ENCODE assay signal across 11 mouse cellular contexts in genomic region chr10:77164041-77164436, GRCm38 (mm10). TPM values are rescaled to one million over a fixed set of nuclear protein-coding genes. Genes with fewer than 3 reads are reported as not detected.
A peak's percentile ranks its signal among the peaks of the same experiment; 100 is the strongest.
DNase-seq lines count a peak whose midpoint lies in the region; ATAC-seq lines count a peak whose summit lies in the region.
"Had no signal": no experiment of that assay in that cellular context is flagged by ENCODE, and none has a peak within 500 bp of the region (broad histone marks: within the 10 kb centered on the region; RNA-seq: fewer than 3 reads in every experiment).

No protein-coding gene starts in this region.

- peaks cover 52% of the 10 kb centered on the region for H3K4me1 ChIP-seq in heart, embryonic 15.5 days (replicated peaks)
- H3K4me1 ChIP-seq in megakaryocyte, embryonic 14.5 days = peaks cover 97% of the 10 kb centered on the region
- peaks cover 35% of the 10 kb centered on the region for H3K4me1 ChIP-seq in embryonic facial prominence, embryonic 15.5 days
- peaks cover 41% of the 10 kb centered on the region for H3K4me1 ChIP-seq in limb, embryonic 15.5 days

- H3K36me3 ChIP-seq in heart, embryonic 15.5 days = no peaks in the 10 kb centered on the region
- peaks cover 59% of the 10 kb centered on the region for H3K36me3 ChIP-seq in megakaryocyte, embryonic 14.5 days (replicated peaks; ENCODE audit: low read length)
- H3K36me3 ChIP-seq in embryonic facial prominence, embryonic 15.5 days = no peaks in the 10 kb centered on the region
- no peaks in the 10 kb centered on the region for H3K36me3 ChIP-seq in limb, embryonic 15.5 days

- no peak for ATAC-seq in heart, embryonic 15.5 days (replicated peaks; ENCODE audit: insufficient number of reproducible peaks, insufficient read depth, low FRiP score, low read depth)
- no peak for ATAC-seq in megakaryocyte, adult 5-6 weeks (ENCODE audit: poor library complexity, severe bottlenecking)
- no peak for ATAC-seq in embryonic facial prominence, embryonic 15.5 days (ENCODE audit: insufficient number of reproducible peaks, low FRiP score, low TSS enrichment, low read depth)
- ATAC-seq in limb, embryonic 15.5 days (ENCODE audit: insufficient number of reproducible peaks, low FRiP score, low TSS enrichment, low read depth) = no peak

- H3K4me2 ChIP-seq in heart, embryonic 15.5 days = peak overlapping the region; percentile 98
- peak overlapping the region; percentile 86; the same call in 1 of the 2 replicates for H3K4me2 ChIP-seq in embryonic facial prominence, embryonic 15.5 days (replicated peaks)
- H3K4me2 ChIP-seq in limb, embryonic 15.5 days = peak overlapping the region; percentile 31; the same call in 1 of the 2 replicates

- H3K27ac ChIP-seq in heart, embryonic 15.5 days = no peak overlapping the region
- 0 out of 2 replicates have a peak overlapping the region, but pooled peaks have one; percentile 39 for H3K27ac ChIP-seq in embryonic facial prominence, embryonic 15.5 days (replicated peaks)
- peak overlapping the region; percentile 54 for H3K27ac ChIP-seq in limb, embryonic 15.5 days

- no peaks in the 10 kb centered on the region for H3K9me3 ChIP-seq in heart, embryonic 15.5 days (replicated peaks)
- H3K9me3 ChIP-seq in megakaryocyte, embryonic 14.5 days = no peaks in the 10 kb centered on the region
- no peaks in the 10 kb centered on the region for H3K9me3 ChIP-seq in embryonic facial prominence, embryonic 15.5 days (replicated peaks)
- H3K9me3 ChIP-seq in limb, embryonic 15.5 days = no peaks in the 10 kb centered on the region

- H3K4me3 ChIP-seq in heart, embryonic 15.5 days = peak overlapping the region; percentile 67
- H3K4me3 ChIP-seq in megakaryocyte, embryonic 14.5 days (replicated peaks) = peak overlapping the region; percentile 99
- H3K4me3 ChIP-seq in embryonic facial prominence, embryonic 15.5 days (replicated peaks) = no peak overlapping the region
- no peak overlapping the region for H3K4me3 ChIP-seq in limb, embryonic 15.5 days

- 54% methylated on average over 5 of the region's 5 CpGs for WGBS in heart, embryonic 15.5 days
- 31% methylated on average over 5 of the region's 5 CpGs for WGBS in embryonic facial prominence, embryonic 15.5 days
- 38% methylated on average over 5 of the region's 5 CpGs for WGBS in limb, embryonic 15.5 days

- no peak for DNase-seq in heart, postnatal 4 days
- no peak for DNase-seq in urinary bladder, postnatal 10 days (ENCODE audit: low spot score)
- DNase-seq in left cerebral cortex, adult 11 months (ENCODE audit: low spot score) = no peak
- DNase-seq: kidney, adult 8-10 months; lung, postnatal 4 days; spleen, adult 18-20 months had no signal

- H3K27me3 ChIP-seq in heart, embryonic 15.5 days = peaks cover 16% of the 10 kb centered on the region
- no peaks in the 10 kb centered on the region for H3K27me3 ChIP-seq in megakaryocyte, embryonic 14.5 days (replicated peaks)
- H3K27me3 ChIP-seq in embryonic facial prominence, embryonic 15.5 days = peaks cover 28% of the 10 kb centered on the region
- H3K27me3 ChIP-seq in limb, embryonic 15.5 days = peaks cover 26% of the 10 kb centered on the region

- H3K9ac ChIP-seq in heart, embryonic 15.5 days = no peak overlapping the region
- H3K9ac ChIP-seq in embryonic facial prominence, embryonic 15.5 days = no peak overlapping the region
- no peak overlapping the region for H3K9ac ChIP-seq in limb, embryonic 15.5 days

RNA-seq across cellular contexts. Expression of gene Col18a1, which starts 2.3 kb away (rescaled TPM):
- polyA plus RNA-seq in heart, embryonic 15.5 days (2015; fragmentation: Nextera tagmentation; extraction: Ambion mirVana) = 108 and 136 TPM in 2 replicates
- total RNA-seq in heart, postnatal 4 days (2021) = 10 to 100 TPM; 70.4 to 74.9 TPM
- 946 and 2,951 TPM in 2 replicates for polyA plus RNA-seq in megakaryocyte, embryonic 14.5 days (2012; ENCODE audit: insufficient read depth, low replicate concordance)
- 0.09 TPM in 1 of 2 replicates, not detected in the other for total RNA-seq in megakaryocyte, adult 5-6 weeks (2015)
- not detected in 2 replicates for total RNA-seq in megakaryocyte, adult 5-6 weeks (2017)
- 85.6 and 86.5 TPM in 2 replicates for polyA plus RNA-seq in embryonic facial prominence, embryonic 15.5 days (2015; fragmentation: Nextera tagmentation; extraction: Ambion mirVana)
- 93.5 and 100.0 TPM in 2 replicates for polyA plus RNA-seq in limb, embryonic 15.5 days (2015; fragmentation: Nextera tagmentation; extraction: Ambion mirVana)

Comparison
In these comparisons a context has a peak if more than half of its experiments do, and no peak if none do; other contexts are left out.
1. H3K4me2 ChIP-seq: peak in every context shown above with its lines; median percentile 98 in heart, embryonic 15.5 days; 86 in embryonic facial prominence, embryonic 15.5 days; 31 in limb, embryonic 15.5 days.
2. H3K4me3 ChIP-seq: peak in heart, embryonic 15.5 days (single experiment) and megakaryocyte, embryonic 14.5 days (single experiment); none in embryonic facial prominence, embryonic 15.5 days (single experiment) and limb, embryonic 15.5 days (single experiment).